In genomic region chr7:127993341-127993977, GRCm38 (mm10) we compare ENCODE assay signal across 9 mouse cellular contexts. TPM values are rescaled to one million over a fixed set of nuclear protein-coding genes. Genes with fewer than 3 reads are reported as not detected.
DNase-seq lines count a peak whose midpoint lies in the region; ATAC-seq and TF ChIP-seq lines count a peak whose summit lies in the region.
"Had no signal": no experiment of that assay in that cellular context is flagged by ENCODE, and none has a peak within 500 bp of the region (broad histone marks: within the 10 kb centered on the region; RNA-seq: fewer than 3 reads in every experiment).

Pycard (minus strand) TSS chr7:127993867.

- intact Hi-C loops in gastrocnemius, adult 2 months (cut with DNase I), result no loop called here

- peaks cover 29% of the 10 kb centered on the region for H3K36me3 ChIP-seq in forebrain, embryonic 14.5 days (ENCODE audit: control insufficient read depth, insufficient read depth, low read length)
- H3K36me3 ChIP-seq in hindbrain, postnatal 0 days (ENCODE audit: insufficient read depth, low read length), result no peaks in the 10 kb centered on the region
- H3K36me3 ChIP-seq in liver, embryonic 13.5 days, result peaks cover 21% of the 10 kb centered on the region
- peaks cover 21% of the 10 kb centered on the region; the same call in 1 of the 2 replicates for H3K36me3 ChIP-seq in neural tube, embryonic 12.5 days

- WGBS in forebrain, embryonic 14.5 days, result 22% methylated on average over 18 of the region's 18 CpGs
- 19% methylated on average over 18 of the region's 18 CpGs for WGBS in hindbrain, postnatal 0 days
- 5% methylated on average over 18 of the region's 18 CpGs for WGBS in liver, embryonic 13.5 days (ENCODE audit: insufficient replicate concordance)
- 17% methylated on average over 18 of the region's 18 CpGs for WGBS in neural tube, embryonic 12.5 days

- H3K9ac ChIP-seq in forebrain, embryonic 14.5 days (ENCODE audit: low read length), result peak within 1 kb of the TSS; percentile 13; the same call in 1 of the 2 replicates
- no peak within 1 kb of the TSS for H3K9ac ChIP-seq in hindbrain, postnatal 0 days (replicated peaks; ENCODE audit: low read length)
- peak within 1 kb of the TSS; percentile 71 for H3K9ac ChIP-seq in liver, embryonic 13.5 days
- no peak within 1 kb of the TSS for H3K9ac ChIP-seq in neural tube, embryonic 12.5 days

- TF ChIP-seq CTCF in gastrocnemius, adult 2 months (IDR thresholded peaks at IDR 0.05), result no peak
- no peak for TF ChIP-seq CTCF in hindbrain, postnatal 0 days (IDR thresholded peaks at IDR 0.05; ENCODE audit: low read depth)

- DNase-seq in gastrocnemius, adult 2 months, result peak; percentile 50
- DNase-seq in gastrocnemius, adult 18-20 months (ENCODE audit: low spot score), result no peak
- DNase-seq in adrenal gland, adult 18-20 months (ENCODE audit: low spot score in 2 of 2), result peak; percentile 18 to 24
- no peak for DNase-seq in forebrain, embryonic 14.5 days (ENCODE audit: low spot score)
- DNase-seq in hindbrain, postnatal 0 days (ENCODE audit: low spot score), result peak; percentile 11
- no peak for DNase-seq in liver, embryonic 13.5 days
- DNase-seq in thymus, postnatal 36 days, result peak; percentile 78 to 87

- no peak for ATAC-seq in forebrain, embryonic 14.5 days
- 0 out of 2 replicates have a peak, but pooled peaks have one; percentile 36 for ATAC-seq in hindbrain, postnatal 0 days
- peak; percentile 75 for ATAC-seq in liver, embryonic 13.5 days (ENCODE audit: low read depth)
- peak; percentile 21; the same call in 1 of the 2 replicates for ATAC-seq in neural tube, embryonic 12.5 days (ENCODE audit: low FRiP score, low read depth)
- ATAC-seq: Patski had no signal

- peak within 1 kb of the TSS; percentile 61 for H3K4me3 ChIP-seq in gastrocnemius, adult 2 months
- no peak within 1 kb of the TSS for H3K4me3 ChIP-seq in forebrain, embryonic 14.5 days (ENCODE audit: low read depth, low read length)
- H3K4me3 ChIP-seq in hindbrain, postnatal 0 days (ENCODE audit: low read length), result peak within 1 kb of the TSS; percentile 23
- peak within 1 kb of the TSS; percentile 60 for H3K4me3 ChIP-seq in liver, embryonic 13.5 days (replicated peaks)
- no peak within 1 kb of the TSS for H3K4me3 ChIP-seq in neural tube, embryonic 12.5 days

- H3K27ac ChIP-seq in gastrocnemius, adult 2 months, result peak within 1 kb of the TSS; percentile 48
- no peak within 1 kb of the TSS for H3K27ac ChIP-seq in forebrain, embryonic 14.5 days (ENCODE audit: low read depth, low read length)
- no peak within 1 kb of the TSS for H3K27ac ChIP-seq in hindbrain, postnatal 0 days
- H3K27ac ChIP-seq in liver, embryonic 13.5 days, result peak within 1 kb of the TSS; percentile 69
- H3K27ac ChIP-seq in neural tube, embryonic 12.5 days, result no peak within 1 kb of the TSS

- no peaks in the 10 kb centered on the region for H3K4me1 ChIP-seq in forebrain, embryonic 14.5 days (ENCODE audit: control insufficient read depth, insufficient read depth, low read length)
- no peaks in the 10 kb centered on the region; the same call in 1 of the 2 replicates for H3K4me1 ChIP-seq in hindbrain, postnatal 0 days (ENCODE audit: insufficient read depth, low read length)
- H3K4me1 ChIP-seq in liver, embryonic 13.5 days (replicated peaks), result peaks cover 43% of the 10 kb centered on the region
- no peaks in the 10 kb centered on the region for H3K4me1 ChIP-seq in neural tube, embryonic 12.5 days

- H3K9me3 ChIP-seq in forebrain, embryonic 14.5 days (replicated peaks; ENCODE audit: control insufficient read depth, low read length), result no peaks in the 10 kb centered on the region
- no peaks in the 10 kb centered on the region for H3K9me3 ChIP-seq in hindbrain, postnatal 0 days (ENCODE audit: low read length)
- no peaks in the 10 kb centered on the region for H3K9me3 ChIP-seq in liver, embryonic 13.5 days (replicated peaks)
- no peaks in the 10 kb centered on the region for H3K9me3 ChIP-seq in neural tube, embryonic 12.5 days

- H3K27me3 ChIP-seq in forebrain, embryonic 14.5 days (replicated peaks; ENCODE audit: control insufficient read depth, insufficient read depth, low read length), result no peaks in the 10 kb centered on the region
- no peaks in the 10 kb centered on the region for H3K27me3 ChIP-seq in hindbrain, postnatal 0 days (ENCODE audit: insufficient read depth, low read length)
- no peaks in the 10 kb centered on the region for H3K27me3 ChIP-seq in liver, embryonic 13.5 days
- no peaks in the 10 kb centered on the region for H3K27me3 ChIP-seq in neural tube, embryonic 12.5 days (replicated peaks)
- H3K27me3 ChIP-seq: Patski had no signal

- H3K4me2 ChIP-seq in forebrain, embryonic 14.5 days (ENCODE audit: low read length), result 0 out of 2 replicates have a peak within 1 kb of the TSS, but pooled peaks have one; percentile 14
- peak within 1 kb of the TSS; percentile 47 for H3K4me2 ChIP-seq in hindbrain, postnatal 0 days (ENCODE audit: low read depth, low read length)
- peak within 1 kb of the TSS; percentile 78 for H3K4me2 ChIP-seq in liver, embryonic 13.5 days
- peak within 1 kb of the TSS; percentile 33 for H3K4me2 ChIP-seq in neural tube, embryonic 12.5 days (replicated peaks)

RNA-seq across cellular contexts. Expression of gene Pycard, which starts in this region (rescaled TPM):
- total RNA-seq in gastrocnemius, adult 2 months (2021), result under 1 TPM; 0.38 to 0.89 TPM
- under 1 TPM; 0.16 to 0.55 TPM for total RNA-seq in gastrocnemius, adult 18-20 months (2021)
- 1 to 10 TPM in 1 of 2 experiments, under 1 TPM in 1; 0.83 to 3.7 TPM for total RNA-seq in adrenal gland, adult 18-20 months (2021)
- polyA plus RNA-seq in forebrain, embryonic 14.5 days (2014; fragmentation: Nextera tagmentation; extraction: Ambion mirVana), result 7.1 and 11.5 TPM in 2 replicates
- total RNA-seq in hindbrain, postnatal 0 days (2014; rRNA removed), result 12.1 and 12.7 TPM in 2 replicates
- 9.3 and 10.7 TPM in 2 replicates for polyA plus RNA-seq in hindbrain, postnatal 0 days (2015; fragmentation: Nextera tagmentation; extraction: Ambion mirVana)
- 23.7 and 31.2 TPM in 2 replicates for polyA plus RNA-seq in liver, embryonic 13.5 days (2015; fragmentation: Nextera tagmentation; extraction: Ambion mirVana)
- polyA plus RNA-seq in neural tube, embryonic 12.5 days (2016; fragmentation: Nextera tagmentation; extraction: Ambion mirVana), result 6.5 and 6.9 TPM in 2 replicates

Comparison
In these comparisons a context has a peak if more than half of its experiments do, and no peak if none do; other contexts are left out.
1. Peak in DNase-seq, H3K4me3 ChIP-seq and H3K27ac ChIP-seq in gastrocnemius, adult 2 months; RNA of the gene not detected or under 1 TPM.
2. DNase-seq: peak in adrenal gland, adult 18-20 months (2 of 2), hindbrain, postnatal 0 days (single experiment) and thymus, postnatal 36 days (2 of 2); none in gastrocnemius, adult 18-20 months (single experiment), forebrain, embryonic 14.5 days (single experiment) and liver, embryonic 13.5 days (single experiment).
3. H3K4me3 ChIP-seq: peak in hindbrain, postnatal 0 days (single experiment) and liver, embryonic 13.5 days (single experiment); none in forebrain, embryonic 14.5 days (single experiment) and neural tube, embryonic 12.5 days (single experiment).
4. H3K4me2 ChIP-seq: peak in every context shown above with its lines; median percentile 78 in liver, embryonic 13.5 days; 47 in hindbrain, postnatal 0 days; 33 in neural tube, embryonic 12.5 days; 14 in forebrain, embryonic 14.5 days.
5. H3K9ac ChIP-seq: peak in forebrain, embryonic 14.5 days (single experiment) and liver, embryonic 13.5 days (single experiment); none in hindbrain, postnatal 0 days (single experiment) and neural tube, embryonic 12.5 days (single experiment).